Mouse (Mus musculus) gastrocnemius, postnatal 4 days (tissue): ENCODE results near the gene Carmil1. TPM values are rescaled to one million over a fixed set of nuclear protein-coding genes. Genes with fewer than 3 reads are reported as not detected.

Experiments used
- DNase-seq, 2 experiments: peaks; one replicate each; pipeline ENCODE4 v3.0.0; 2021 to 2022; ENCODE audit warnings: low spot score in 2 of 2, mixed read lengths in 2 of 2
- total RNA-seq, 2 experiments: library from RNA; stranded (reverse); gene quantifications; 2 replicates each; pipeline ENCODE4 v1.2.3; 2021

The Carmil1 gene
- total RNA-seq, 2 experiments from 2014 or later: 5.4 to 6.6 TPM

DNA sequence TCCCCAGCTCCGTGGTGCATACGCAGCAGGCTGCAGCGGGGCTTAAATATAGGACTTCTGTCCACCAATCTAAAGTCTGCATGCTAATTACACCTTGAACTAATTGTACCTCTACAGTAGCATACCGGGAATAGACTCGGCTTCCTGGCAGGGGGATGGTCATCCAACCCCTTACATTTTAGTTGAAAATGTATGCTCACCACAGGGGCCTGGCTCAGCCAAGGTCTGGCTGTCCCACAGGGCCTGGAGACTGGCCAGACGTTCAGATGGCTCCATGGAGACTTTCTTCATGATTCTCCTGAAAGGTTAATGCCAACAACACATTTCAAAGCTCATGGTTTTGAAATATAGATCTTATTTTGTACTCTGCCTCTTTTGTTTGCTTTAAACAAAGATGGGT, 125.4 kb downstream of the Carmil1 start:
- no peak for DNase-seq

DNA sequence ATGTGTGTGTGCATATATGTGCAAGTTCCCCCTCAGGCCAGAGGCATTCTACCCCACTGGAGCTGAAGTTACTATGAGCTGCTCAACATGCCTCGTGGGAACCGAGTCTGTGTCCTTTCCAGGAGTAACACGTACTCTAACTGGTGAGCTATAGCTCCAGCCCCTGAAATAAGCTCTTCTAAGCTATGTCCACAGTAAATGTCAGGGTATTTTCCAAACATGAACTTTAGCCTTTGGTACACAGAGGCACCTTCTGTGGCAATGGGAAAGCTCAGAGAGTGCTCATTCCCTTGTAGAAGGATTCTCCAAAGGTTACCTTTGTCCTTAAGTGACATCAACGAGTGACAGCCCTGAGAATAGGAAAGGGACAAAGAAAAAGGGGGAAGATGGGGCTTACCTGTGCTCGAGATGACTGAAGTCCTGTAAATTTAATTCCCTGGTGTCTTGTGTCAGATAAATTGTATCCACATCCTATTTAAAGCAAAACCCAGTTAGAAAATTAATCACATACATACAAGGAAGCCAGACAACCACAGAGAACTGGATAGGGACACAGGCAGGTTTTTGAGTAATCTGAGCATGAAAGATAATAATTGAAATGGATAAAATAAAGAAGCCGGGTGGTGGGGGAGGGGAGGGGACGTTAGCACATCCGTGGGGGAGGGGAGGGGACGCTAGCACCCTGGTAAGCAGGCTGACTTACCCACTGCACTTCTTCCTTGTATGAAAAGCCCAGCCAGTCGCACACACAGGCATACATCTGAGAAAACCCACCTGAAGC, 126.1 kb downstream of the Carmil1 start:
- DNase-seq: no peak

DNA sequence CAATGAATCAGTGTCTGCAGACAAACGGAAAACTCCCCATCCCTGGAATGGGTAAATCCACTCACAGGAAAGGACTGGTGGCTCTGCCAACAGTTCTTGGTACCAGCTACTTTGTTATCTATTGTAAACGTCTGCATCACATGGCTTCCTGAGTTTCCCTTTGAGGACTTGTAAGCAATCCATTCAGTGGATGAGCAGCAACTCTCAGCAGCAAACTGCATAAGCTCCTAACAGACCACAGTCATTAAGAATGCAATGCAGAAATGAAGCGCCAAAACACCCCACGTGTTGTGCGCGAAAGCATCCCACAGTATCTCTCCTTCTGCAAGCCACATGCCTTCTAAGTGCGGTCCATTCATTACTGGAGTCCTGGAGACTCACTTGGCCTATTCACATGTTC, 128.0 kb downstream of the Carmil1 start:
- no peak for DNase-seq

DNA sequence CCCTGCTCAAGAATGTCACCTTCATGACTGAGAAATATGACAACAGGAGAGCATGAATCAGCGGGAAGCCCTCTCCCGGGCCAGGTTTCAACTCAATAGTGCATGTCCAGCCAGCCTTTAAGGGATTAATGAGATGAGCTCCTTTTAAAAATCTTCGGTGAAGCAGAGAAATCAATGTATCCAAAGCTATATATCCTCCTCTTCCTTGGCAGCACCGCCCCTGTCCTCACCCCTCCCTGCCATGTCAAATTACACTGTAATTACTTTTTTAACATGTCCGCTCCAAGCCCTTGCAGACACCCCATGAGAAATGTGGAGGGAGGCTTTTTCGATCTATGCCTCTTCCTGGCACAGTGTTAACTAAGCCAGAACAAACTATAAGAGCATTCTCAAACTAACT, 129.3 kb downstream of the Carmil1 start:
- no peak for DNase-seq

DNA sequence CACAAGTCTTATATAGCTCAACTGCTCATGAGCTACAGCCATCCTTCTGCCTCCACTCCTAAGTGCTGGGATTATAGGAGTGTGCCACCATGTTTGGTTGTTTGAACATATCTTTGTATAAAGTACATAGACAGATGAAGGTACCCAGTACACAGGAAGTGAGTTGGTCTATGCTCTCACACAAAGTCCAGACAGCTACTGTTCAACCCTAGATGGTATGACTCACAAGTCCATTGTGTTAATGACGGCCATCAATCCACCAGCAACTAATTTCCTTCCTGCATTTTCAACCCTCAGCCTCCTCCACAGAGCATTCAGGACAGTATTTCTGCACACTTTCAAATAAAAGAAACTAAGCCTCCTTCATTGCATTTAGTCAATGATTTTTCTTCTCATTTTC, 132.0 kb downstream of the Carmil1 start:
- no peak for DNase-seq

DNA sequence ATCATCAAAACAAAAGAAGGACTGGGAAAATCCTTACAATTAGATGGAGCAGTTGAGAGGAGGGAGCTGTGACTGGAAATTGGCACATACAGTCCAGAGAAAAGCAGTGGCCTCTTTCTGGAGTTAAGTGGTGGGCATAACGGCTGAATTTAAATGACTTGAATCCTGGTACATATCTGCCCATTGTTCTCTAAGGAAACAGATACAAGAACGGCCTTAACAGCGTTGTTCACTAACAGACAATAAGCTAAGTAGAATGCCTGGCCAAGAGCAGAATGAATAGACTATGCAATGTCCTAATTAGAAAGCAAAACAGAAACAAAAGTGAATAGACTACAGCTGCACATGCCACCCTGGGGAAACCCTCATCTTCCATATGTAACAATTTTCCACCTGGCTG, 133.6 kb downstream of the Carmil1 start:
- DNase-seq: no peak

DNA sequence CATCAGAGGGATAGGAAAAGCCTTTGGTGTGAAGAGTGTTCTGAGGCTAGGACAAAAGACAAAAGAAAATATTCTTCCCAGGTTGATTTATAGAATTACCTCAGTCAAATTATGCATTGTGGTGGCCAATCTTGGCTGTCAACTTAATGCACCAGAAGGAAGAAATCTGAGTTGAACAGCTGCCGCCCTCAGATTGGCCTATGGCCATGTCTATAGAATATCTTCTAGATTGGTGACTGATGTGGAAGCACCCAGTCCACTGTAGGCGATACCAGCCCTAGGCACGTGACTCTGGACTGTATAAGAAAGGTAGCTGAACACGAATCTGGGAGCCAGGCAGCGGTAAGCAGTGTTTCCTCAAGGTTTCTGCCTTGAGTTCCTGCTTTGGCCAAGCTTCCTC, 134.1 kb downstream of the Carmil1 start:
- DNase-seq: no peak

DNA sequence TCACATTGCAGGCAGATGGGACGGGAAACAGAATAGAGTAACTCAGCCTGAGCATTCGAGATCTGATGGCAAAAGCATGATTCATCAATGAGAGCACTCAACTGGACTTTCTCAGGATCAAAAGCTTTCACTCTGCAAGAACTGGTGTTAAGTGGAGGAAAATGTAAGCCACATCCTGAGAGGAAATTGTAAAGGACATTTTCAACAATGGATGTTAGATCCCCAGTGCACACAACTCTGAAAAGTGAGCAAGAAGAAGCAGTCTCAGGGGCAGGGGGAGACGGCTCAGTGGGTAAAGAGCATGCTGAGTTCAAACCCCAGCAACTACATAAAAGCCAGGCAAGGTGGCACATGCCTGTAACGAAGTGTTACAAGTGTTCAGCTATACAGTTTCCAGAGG, 135.7 kb downstream of the Carmil1 start:
- DNase-seq: no peak

DNA sequence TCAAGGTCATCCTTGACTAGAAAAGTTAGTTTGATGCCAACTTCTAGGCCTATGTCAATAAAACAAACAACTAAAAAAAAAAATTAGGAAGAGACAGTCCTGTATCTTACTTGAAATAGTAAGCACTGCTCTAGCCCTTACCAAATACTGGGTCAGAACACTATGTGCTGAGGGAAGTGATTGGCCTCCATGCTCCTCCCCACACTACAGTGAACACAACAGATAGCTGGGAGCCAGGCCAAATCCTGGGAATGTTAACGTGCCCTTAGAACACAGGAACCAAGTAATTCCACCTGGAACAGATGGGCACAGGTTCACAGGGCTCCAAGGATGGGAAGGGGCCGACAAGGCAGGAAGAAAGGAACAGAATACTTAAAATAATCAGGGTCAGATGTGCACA, 136.5 kb downstream of the Carmil1 start:
- DNase-seq: no peak

DNA sequence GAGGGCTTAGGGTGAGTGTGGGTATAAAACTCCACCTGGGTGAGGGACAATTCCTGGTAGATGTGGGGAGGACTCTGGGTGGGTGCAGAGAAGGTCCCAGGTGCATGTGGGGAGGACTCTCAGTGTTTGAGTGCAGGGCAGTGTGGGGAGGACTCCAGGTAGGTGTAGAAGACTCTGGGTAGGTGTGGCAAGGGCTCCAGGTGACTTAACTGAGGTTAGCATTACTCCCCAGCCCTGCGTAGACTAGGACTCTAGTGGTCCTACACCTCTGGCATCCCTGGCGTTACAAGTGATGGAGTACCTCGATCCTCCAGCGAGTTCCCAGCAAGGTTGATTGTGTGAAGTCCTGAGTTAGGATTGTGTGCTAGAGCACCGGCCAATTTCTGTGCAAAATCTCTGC, 143.8 kb downstream of the Carmil1 start:
- DNase-seq: no peak

DNA sequence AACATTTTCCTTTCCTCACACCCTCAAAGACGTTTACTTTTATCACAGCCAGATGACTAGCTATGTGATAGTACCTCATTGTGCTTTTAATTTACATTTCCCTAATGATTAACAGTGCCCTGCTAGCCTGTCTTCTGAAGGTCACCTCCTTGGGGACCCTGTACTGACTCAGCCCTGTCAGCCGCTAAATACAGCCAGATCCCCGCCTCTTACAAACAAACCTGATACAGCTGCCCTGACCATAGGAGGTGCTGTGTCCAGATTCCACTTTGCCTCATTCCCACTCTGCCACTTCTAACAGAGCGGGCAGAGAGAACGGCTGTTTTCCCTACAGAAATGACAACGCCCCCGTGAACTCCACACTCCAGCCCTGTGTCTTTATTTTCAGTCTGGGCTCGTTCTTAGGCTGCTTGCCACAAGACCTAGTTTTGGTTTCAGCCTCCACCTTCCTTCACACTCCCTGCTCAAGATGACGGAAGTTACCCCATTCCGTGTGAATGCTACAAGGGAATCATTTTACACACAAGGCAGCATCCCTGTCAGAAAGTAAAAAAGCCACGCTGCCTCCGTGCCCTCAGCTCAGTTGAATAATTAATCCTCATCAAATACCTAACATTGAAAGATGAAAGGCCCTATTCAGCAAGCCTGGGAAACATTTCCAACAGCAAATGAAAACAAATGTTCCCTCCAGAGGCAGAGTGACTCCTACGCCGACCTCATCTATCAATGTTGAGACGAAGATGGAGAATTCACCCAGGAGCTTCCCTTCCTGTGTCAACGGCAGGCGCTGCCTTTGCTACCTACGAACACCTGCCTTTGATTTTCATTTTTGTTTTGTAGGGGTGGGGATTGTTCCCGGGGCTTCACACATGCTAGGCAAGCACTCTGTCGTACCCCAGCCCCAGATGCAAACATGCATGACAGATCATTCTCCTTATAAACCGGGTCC, 145.0 kb downstream of the Carmil1 start:
- DNase-seq: no peak

DNA sequence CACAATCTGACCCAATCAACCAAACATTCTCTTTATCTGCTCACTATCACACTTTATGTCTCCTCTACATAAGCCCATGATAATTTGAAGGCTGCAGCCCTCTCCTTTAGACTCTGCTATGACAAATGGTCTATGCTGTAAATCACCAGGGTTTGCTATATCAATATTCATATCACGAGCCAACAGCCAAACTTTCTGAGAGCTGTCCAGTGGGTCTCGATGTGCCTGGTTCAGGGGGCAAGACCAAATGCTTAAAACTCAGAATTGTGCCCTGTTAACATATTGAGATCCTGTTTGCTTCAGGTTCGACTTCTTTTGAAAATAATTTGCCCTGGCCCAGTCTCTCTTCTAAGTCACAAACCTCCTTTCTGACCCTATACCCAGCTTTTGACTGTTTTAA, 147.7 kb downstream of the Carmil1 start:
- DNase-seq: no peak

DNA sequence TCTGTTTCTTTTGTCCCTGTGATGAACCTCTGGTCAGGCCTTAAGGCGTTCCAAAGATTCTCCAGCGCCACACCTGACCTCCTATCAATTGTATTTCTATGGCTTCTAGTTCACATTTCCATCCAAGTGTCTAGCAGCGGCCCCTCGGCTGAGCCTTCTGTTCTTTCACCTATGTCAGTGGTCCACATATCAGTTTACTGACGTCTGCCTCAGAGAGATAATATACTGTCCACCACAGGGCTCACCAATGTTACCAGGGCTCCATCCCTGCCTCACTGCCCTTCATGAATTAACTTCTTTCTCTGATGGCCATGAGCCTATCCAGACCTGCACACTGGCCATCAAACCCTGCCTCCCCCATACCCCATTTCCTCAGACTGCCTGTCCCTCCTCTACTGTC, 149.3 kb downstream of the Carmil1 start:
- DNase-seq: no peak

DNA sequence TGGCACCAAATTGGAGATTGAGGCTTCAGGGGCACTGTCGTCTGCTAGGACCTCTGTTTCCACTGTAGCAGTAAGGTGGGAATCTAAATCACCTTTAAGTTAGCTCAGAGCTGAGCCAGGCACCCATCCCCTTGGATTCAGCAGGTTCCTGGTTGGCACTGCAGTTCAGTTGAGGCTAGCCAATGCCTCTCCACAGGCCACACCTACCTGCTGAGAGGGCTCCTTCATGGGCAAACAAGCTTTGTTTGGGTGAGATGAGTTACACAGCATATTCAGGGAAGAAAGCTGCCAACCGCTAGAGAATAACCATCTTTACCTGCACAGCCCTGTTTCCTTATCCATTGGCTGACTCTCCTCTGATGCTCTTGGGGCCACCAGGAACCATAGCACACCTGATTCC, 149.9 kb downstream of the Carmil1 start:
- no peak for DNase-seq

DNA sequence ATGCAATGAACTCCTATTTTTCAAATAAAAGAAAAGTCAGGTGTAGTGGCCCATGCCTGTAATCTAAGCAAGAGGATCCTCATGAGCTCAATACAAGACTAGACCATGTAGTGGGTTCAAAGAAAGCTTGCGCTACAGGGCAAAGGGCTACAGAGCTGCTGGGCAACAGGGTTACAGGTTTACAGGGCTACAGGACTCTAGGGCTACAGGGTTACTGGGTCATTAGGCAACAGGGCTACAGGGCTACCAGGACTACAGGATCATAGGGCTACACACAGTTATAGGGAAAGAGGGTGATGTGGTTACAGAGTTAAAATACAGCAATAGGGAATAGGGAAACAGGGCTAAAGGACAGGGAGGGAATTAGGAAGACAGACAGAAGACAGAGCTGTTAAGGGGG, 151.9 kb downstream of the Carmil1 start:
- no peak for DNase-seq

DNA sequence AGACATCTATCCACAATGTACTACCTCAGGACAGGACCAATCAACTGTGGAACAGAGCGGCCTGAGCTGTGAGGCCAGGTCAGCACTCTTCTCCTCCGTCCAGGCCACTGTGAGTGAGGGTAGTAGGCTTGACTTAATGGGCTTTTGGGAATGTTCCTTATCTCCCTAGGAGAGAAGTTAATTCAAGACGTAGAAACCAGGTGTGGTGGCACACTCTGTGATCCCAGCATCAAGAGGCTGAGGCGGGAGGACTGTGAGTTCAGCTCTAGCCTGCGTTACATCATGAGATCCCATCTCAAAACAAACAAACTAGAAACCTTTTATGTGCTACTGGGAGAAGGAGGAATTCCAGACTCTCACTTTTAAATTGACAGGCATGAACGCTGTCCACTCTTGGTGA, 154.7 kb downstream of the Carmil1 start:
- DNase-seq: no peak

DNA sequence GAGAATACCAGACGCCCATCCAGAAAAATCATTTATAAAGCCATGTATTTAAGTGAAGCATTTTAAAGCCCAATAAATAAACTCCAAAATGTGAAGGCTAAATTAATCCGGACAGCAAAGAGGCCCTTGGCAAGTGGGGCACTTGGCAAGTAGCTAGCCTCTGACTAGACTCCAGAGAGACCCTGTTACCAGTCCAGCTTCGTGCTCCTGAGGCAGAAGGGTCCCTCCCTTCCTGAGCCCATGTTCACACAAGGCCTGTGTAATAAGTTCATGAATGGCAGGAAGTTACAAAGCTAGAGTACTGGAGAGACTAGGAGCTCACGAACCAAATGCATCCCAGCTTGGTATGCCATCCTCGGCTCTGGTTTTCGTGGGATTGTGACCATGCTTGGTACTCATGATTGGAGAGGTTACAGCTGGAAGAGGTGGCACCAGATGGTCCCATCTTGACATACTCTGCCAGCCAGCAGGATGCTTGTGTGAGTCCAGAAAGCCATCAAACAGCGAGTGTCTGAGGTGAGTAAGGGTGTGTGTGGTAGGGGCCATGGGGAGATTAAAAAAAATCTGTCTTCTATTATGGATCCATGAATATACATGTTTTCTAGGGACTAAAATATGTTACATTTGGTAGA, 163.3 kb downstream of the Carmil1 start:
- no peak for DNase-seq

DNA sequence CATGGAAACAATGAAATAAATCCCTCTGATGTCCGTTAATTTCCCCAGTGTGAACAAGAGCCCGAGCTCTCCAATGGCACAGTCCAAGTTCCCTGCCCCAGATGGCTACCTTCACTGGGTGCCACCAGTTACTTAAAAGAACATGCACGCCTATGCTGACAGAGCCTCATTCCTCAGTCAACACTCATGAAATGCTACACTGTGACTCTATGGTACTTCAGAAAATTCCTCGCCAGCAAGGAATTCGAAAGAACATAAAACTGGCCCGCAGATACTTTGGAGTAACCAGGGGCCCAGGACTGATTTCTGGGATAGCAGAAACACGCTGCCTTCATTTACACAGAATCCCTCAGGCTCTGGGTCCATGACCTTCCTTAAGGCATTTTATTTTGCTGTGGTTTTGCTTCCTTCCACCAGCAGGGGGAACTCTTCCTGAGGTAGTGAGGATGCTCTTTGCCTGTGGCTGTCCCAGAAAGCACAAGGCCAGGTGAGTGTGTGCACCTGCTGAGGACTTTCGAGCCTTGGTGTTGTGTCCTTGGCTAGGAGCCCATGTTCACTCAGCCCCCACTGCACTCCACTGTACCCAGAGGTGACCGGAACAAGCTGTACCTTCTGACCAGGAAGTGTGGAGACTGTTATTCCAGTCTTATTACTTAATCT, 167.8 kb downstream of the Carmil1 start:
- DNase-seq: no peak

DNA sequence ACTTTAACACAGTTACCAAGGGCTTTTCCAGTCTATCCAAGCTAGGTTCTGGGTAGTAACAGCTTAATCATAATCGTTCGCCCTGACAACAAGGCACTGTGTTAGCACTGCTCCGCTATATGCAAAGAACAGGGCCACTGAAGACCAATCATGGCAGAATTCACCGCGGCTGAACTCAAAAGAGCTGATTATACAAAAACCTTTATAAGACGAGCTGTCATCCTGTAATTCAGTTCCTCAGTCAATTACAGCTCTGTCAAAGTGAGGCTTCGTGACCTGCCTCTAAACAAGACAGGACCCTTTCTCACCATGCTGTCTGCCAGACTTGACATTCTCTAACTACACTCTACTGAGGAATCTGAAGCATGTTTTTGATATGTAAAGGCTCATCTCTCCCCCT, 170.3 kb downstream of the Carmil1 start:
- no peak for DNase-seq

DNA sequence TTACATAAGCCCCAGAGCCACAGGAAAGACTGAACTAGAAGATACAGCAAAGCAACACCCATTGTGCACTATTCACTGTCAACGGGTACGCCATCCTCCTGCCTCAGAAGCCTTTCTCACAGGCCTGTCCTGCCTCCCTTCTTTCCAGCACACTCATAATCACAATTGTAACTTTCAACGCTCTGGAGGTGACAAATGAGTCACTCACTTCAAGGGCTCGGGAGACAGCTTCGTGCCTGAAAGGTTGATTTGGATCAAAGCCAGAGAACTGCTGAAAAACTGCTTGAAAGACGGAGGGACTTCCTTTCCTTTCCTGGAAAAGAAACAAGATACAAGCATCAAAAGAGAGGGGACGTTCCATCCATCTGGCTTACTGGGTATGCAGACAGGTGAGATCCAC, 172.3 kb downstream of the Carmil1 start:
- no peak for DNase-seq

DNA sequence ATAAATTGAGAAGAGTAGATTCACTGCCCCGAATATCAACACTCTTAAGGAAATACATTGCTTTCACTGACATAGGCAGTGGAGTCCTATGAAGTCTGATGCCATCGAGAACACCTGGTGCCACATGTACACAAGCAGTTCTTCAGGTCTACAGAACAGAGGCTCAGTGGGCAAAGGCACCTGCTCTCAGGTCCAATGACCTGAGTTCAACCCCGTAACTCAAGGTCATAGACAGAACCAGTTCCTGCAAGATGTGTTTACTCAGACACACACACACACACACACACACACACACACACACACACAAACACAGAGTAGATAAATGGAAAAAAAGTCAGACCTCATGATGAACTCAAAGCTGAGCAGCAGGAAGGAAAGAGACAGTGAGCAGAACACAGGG, 173.5 kb downstream of the Carmil1 start:
- DNase-seq: no peak
